Mouse (Mus musculus): ENCODE measurements at regions not wholly inside any gene's neighbourhood (a gene's known extent, or its start where the extent isn't known, plus 50 kb on each side); places are given as distances from the start of the nearest gene placed in this dataset.

DNA sequence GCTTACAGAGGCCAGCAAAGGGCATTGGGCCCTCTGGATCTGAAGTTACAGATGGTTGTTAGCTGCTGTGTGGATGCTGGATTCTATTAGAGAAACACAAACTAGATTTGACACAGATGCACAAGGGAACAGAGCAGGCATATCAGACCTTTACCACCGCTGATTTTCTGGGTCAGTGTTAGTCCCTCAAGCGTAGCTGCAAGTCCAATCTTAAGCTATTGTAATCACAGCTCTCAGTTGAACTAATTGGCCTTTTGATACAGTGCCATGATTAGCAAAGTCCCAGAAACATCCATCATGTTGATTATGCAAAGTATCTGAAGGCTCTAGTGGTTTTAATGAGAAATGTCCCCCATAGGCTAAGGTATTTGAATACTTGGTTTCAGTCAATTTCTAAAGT lies 54.2 kb upstream of the Plppr5 start:
- Histone ChIP-seq H3K36me3 (no peaks in the 10 kb centered on the region), H3K27me3 (no peaks in the 10 kb centered on the region), H3K4me3 (no peak overlapping the region), H3K9ac (no peak overlapping the region), H3K4me2 (no peak overlapping the region), H3K27ac (no peak overlapping the region), H3K4me1 (replicated peaks) (no peaks in the 10 kb centered on the region), H3K9me3 (replicated peaks) (no peaks in the 10 kb centered on the region)
- ATAC-seq (replicated peaks; ENCODE audit: insufficient number of reproducible peaks, insufficient read depth, low FRiP score, low read depth): no peak
- 68% methylated on average over 2 of the region's 2 CpGs for WGBS

DNA sequence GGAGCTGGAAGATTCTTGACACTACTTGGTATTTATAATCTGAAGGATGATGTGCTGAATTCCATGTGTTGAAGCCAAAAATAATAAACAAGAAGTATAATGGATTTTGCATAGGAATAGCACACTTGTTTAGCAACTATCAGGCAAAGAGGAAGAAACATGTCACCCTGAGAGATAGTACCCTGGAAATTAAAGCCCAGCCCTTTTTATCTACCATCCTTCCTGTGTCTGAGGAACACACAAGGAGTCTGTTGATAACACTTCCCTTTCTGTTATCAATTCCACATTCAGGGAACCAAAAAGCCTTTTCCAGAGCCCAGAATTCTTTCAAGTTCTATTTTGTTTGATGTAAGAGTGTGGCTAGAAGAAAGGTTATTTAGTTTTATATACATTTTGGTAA lies 66.5 kb upstream of the Plppr5 start:
- Histone ChIP-seq H3K4me1 (replicated peaks) (no peaks in the 10 kb centered on the region), H3K9ac (no peak overlapping the region), H3K27me3 (no peaks in the 10 kb centered on the region), H3K27ac (no peak overlapping the region), H3K4me3 (no peak overlapping the region), H3K36me3 (no peaks in the 10 kb centered on the region), H3K9me3 (replicated peaks) (no peaks in the 10 kb centered on the region), H3K4me2 (no peak overlapping the region)
- ATAC-seq (replicated peaks; ENCODE audit: insufficient number of reproducible peaks, insufficient read depth, low FRiP score, low read depth): peak; percentile 39

DNA sequence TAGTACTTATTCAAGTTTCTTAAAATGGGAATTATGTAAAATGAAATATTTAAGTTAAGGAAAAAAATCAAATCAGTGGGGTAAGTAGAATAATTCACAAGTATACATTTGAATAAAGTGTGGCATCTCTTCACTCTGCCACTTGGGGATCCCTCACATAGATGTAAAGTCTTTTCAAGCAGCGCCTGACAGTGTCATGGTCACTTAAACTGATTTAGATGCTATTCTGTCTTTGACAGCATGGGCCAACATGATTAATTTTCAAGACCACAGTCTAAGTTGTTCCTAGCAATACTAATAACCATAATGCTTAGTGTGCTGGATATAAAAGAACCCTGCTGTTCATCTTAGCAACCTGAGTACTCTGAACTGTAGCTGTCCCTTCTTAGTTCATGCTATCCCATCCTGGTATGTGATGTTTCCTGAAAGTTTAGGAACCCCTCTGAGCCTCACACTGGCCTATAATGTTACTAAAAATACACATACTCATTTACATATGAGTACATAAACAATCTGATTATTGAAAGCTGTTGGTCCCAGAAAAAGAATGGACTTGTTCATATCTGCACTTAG lies 68.4 kb upstream of the Plppr5 start:
- no peak overlapping the region for H3K4me3 ChIP-seq
- no peaks in the 10 kb centered on the region for H3K9me3 ChIP-seq (replicated peaks)
- H3K36me3 ChIP-seq: no peaks in the 10 kb centered on the region
- H3K27me3 ChIP-seq: no peaks in the 10 kb centered on the region
- WGBS: 81% methylated on average over 1 of the region's 1 CpGs
- no peak overlapping the region for H3K9ac ChIP-seq
- H3K4me2 ChIP-seq: no peak overlapping the region
- no peaks in the 10 kb centered on the region for H3K4me1 ChIP-seq (replicated peaks)
- ATAC-seq (replicated peaks; ENCODE audit: insufficient number of reproducible peaks, insufficient read depth, low FRiP score, low read depth): no peak
- no peak overlapping the region for H3K27ac ChIP-seq

DNA sequence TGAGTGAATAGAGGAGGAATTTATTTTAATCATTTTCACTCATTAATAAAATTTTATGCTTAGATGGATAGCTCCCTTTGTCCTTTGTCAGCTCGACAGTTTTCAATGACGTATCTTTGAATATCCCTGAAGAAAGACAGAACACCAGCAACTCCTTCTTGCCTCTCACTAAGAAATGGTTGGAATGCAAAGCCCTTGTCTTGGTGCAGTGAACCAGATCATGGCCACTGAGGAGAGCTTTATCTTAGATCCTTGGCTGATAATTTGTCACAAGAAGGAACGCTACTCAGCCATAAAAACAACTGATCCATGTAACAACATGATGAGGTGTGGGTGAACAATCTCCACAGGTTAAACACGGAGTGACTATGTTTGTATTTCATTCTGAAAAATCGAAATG lies 73.5 kb upstream of the Plppr5 start:
- no peaks in the 10 kb centered on the region for H3K9me3 ChIP-seq (replicated peaks)
- H3K36me3 ChIP-seq: no peaks in the 10 kb centered on the region
- WGBS: 49% methylated on average over 5 of the region's 5 CpGs
- no peak overlapping the region for H3K27ac ChIP-seq
- ATAC-seq (replicated peaks; ENCODE audit: insufficient number of reproducible peaks, insufficient read depth, low FRiP score, low read depth): no peak
- no peaks in the 10 kb centered on the region for H3K4me1 ChIP-seq (replicated peaks)
- H3K9ac ChIP-seq: no peak overlapping the region
- H3K4me3 ChIP-seq: no peak overlapping the region
- no peak overlapping the region for H3K4me2 ChIP-seq
- no peaks in the 10 kb centered on the region for H3K27me3 ChIP-seq

DNA sequence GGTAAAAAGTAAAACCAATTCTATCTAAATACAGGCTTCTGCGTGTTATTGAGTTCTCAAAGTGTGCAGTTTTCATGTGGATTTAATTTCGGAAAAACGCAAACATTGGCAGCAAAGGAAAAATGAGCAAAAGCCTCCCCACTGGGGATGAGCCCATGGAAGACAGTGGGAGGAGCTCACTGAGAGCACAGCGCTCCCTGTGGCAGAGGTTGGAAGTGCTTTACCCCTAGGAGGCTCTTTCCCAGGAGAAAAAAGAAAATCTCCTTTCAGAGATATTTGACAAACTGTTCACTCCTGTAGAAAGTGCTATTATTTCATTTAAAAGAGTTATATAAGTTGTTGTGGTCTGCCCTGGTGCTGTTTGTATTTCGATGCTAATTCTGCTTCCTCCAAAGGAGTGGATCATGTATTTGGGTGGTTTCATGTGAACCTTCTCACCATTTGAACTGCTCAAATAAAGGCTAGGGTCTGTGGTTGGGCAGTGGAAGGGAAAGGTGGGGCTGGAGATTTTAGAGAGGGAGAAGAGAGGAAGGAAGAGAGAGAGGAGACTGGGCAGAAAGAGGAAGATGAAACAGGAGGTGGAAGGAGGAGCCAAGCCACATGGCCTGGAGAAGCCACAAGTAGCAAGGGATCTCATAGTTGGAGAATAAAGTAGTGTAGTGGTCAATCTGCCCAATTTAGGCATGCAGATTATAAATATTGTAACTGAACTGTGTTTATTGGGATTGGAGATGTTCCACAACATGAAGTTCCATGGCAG lies 76.3 kb upstream of the Plppr5 start:
- no peak overlapping the region for H3K9ac ChIP-seq
- no peak for ATAC-seq (replicated peaks; ENCODE audit: insufficient number of reproducible peaks, insufficient read depth, low FRiP score, low read depth)
- H3K4me2 ChIP-seq: no peak overlapping the region
- no peaks in the 10 kb centered on the region for H3K36me3 ChIP-seq
- WGBS: 84% methylated on average over 5 of the region's 5 CpGs
- no peak overlapping the region for H3K4me3 ChIP-seq
- no peaks in the 10 kb centered on the region for H3K4me1 ChIP-seq (replicated peaks)
- H3K9me3 ChIP-seq (replicated peaks): no peaks in the 10 kb centered on the region
- no peaks in the 10 kb centered on the region for H3K27me3 ChIP-seq
- H3K27ac ChIP-seq: no peak overlapping the region

DNA sequence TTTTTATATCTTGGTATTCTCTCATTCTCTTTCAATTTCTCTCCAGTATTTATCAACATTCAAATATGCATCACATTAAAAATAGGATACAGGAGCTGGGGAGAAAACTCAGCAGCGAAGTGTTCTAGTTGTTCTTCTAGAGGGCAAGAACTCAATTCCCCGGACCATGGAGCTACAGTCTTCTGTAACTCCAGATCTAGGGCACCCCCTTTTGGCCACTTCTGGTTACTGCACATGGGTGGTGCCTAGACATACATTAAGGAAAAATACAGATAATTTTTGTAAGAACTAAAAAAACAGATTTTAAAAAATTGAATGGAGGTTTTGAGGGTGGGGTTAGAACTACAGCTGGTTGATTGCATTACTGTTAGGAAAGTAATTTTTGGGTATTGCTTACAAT lies 80.5 kb upstream of the Plppr5 start:
- no peak for ATAC-seq (replicated peaks; ENCODE audit: insufficient number of reproducible peaks, insufficient read depth, low FRiP score, low read depth)
- H3K9me3 ChIP-seq (replicated peaks): no peaks in the 10 kb centered on the region
- H3K4me3 ChIP-seq: no peak overlapping the region
- WGBS: 66% methylated on average over 2 of the region's 2 CpGs
- no peaks in the 10 kb centered on the region for H3K36me3 ChIP-seq
- no peaks in the 10 kb centered on the region for H3K27me3 ChIP-seq
- no peaks in the 10 kb centered on the region for H3K4me1 ChIP-seq (replicated peaks)
- H3K27ac ChIP-seq: no peak overlapping the region
- no peak overlapping the region for H3K4me2 ChIP-seq
- no peak overlapping the region for H3K9ac ChIP-seq

DNA sequence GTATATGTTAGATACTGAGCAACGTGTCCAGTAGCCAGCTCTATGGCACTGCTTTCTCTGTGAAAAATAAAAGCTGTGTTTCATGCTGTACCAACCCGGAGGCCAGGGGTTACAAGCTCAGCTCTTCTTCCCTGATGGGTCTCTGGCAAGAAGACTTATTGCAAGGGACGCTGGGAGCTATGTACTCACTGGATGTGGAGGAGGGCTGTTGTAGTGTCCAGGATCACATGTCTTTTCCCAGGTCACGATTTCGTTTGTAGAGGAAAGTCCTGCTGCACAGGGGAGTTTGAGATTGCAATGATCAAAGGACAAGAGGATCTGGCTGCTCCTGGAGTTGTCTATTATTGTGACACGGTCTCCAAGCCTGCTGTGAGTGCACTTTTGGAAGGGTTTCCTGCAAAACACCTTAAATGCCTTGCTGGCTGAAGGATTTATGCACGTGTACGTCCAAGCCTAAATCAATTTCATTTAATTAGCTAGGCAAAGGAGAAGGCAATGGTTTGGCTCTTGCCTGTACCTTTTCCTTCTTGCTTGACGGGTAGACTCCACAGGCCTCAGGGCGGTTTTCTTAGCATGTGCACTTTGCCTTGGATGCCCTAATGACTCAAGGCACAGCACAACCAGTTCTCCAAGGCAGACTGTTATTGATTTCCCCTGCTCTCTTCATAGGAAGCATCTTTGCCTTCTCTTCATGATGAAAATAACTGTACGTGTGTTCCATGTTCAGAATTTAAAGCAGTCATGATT lies 87.2 kb upstream of the Plppr5 start:
- 74% methylated on average over 11 of the region's 11 CpGs for WGBS
- H3K9me3 ChIP-seq (replicated peaks): no peaks in the 10 kb centered on the region
- no peak overlapping the region for H3K9ac ChIP-seq
- H3K27me3 ChIP-seq: no peaks in the 10 kb centered on the region
- H3K27ac ChIP-seq: no peak overlapping the region
- no peaks in the 10 kb centered on the region for H3K36me3 ChIP-seq
- no peaks in the 10 kb centered on the region for H3K4me1 ChIP-seq (replicated peaks)
- no peak for ATAC-seq (replicated peaks; ENCODE audit: insufficient number of reproducible peaks, insufficient read depth, low FRiP score, low read depth)
- no peak overlapping the region for H3K4me2 ChIP-seq
- no peak overlapping the region for H3K4me3 ChIP-seq

DNA sequence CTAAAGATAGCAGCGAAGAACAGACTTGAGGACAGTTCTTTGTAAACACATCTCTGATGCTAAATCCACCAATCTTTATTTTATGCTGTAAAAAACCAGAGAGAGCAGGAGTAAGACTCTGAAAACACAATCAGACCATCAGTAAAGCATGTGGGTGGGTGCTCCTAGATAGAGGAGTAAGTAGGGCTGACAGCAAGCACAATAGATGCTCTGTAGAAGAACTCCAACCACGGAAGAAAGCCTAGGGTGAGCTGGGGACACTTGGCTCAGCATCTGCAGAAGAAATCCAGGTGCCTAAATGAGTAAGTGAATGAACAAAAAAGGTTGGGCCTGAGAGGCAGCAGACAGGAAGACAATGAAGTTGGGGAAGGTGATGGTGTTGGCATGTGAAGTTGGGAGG lies 88.3 kb upstream of the Plppr5 start:
- no peaks in the 10 kb centered on the region for H3K36me3 ChIP-seq
- no peak overlapping the region for H3K9ac ChIP-seq
- H3K27me3 ChIP-seq: no peaks in the 10 kb centered on the region
- H3K4me2 ChIP-seq: no peak overlapping the region
- no peaks in the 10 kb centered on the region for H3K9me3 ChIP-seq (replicated peaks)
- ATAC-seq (replicated peaks; ENCODE audit: insufficient number of reproducible peaks, insufficient read depth, low FRiP score, low read depth): no peak
- no peaks in the 10 kb centered on the region for H3K4me1 ChIP-seq (replicated peaks)
- no peak overlapping the region for H3K4me3 ChIP-seq
- WGBS: 65% methylated on average over 2 of the region's 2 CpGs
- H3K27ac ChIP-seq: no peak overlapping the region

DNA sequence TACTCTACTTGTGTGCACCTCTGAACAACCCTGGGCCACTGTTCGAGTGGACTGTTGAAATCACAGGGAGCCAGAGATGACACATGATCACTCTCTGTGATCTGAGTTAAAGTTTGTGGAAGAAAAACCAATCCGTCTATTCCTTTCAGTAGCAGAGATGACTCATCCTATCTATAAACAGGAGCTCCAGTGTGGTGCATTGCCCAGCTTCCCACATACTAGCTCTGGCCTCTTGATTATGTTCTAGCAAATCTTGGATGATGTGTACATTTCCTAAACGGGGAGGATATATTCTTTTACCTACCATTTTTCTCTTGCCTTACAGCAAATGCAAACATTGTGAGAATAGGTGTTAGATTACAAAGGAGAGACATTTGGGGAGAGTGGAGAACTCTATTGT lies 94.5 kb upstream of the Plppr5 start:
- no peaks in the 10 kb centered on the region for H3K4me1 ChIP-seq (replicated peaks)
- WGBS: 51% methylated on average over 3 of the region's 3 CpGs
- ATAC-seq (replicated peaks; ENCODE audit: insufficient number of reproducible peaks, insufficient read depth, low FRiP score, low read depth): no peak

DNA sequence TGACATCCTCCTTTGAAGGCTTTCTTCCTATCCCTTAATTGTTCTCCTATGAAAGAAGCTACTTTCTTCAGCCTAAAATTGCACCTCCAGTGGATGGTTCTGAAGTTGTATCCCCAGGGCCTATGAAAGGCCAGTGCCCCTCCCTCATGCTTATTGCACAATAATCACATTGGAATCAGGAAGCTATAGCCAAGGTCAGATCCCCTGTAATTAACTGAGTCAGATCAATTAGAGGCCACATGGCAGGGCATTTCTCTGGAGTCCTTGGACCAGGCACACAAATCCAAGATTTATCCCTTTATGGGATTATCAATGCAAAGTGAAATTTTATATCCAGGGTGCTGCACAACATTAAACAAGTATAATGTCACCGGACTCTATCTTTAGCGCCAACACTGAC lies 98.8 kb upstream of the Plppr4 start:
- Histone ChIP-seq H3K36me3 (no peaks in the 10 kb centered on the region), H3K4me1 (replicated peaks) (no peaks in the 10 kb centered on the region), H3K4me2 (no peak overlapping the region), H3K9ac (no peak overlapping the region), H3K4me3 (no peak overlapping the region), H3K9me3 (replicated peaks) (no peaks in the 10 kb centered on the region), H3K27me3 (no peaks in the 10 kb centered on the region), H3K27ac (no peak overlapping the region)
- no peak for ATAC-seq (replicated peaks; ENCODE audit: insufficient number of reproducible peaks, insufficient read depth, low FRiP score, low read depth)
- 94% methylated on average over 2 of the region's 2 CpGs for WGBS

More for the DNA sequence above, 94.5 kb upstream of the Plppr5 start:
- Histone ChIP-seq H3K4me3 (no peak overlapping the region), H3K36me3 (no peaks in the 10 kb centered on the region), H3K9ac (no peak overlapping the region), H3K27me3 (no peaks in the 10 kb centered on the region), H3K27ac (no peak overlapping the region), H3K9me3 (replicated peaks) (no peaks in the 10 kb centered on the region), H3K4me2 (no peak overlapping the region)

DNA sequence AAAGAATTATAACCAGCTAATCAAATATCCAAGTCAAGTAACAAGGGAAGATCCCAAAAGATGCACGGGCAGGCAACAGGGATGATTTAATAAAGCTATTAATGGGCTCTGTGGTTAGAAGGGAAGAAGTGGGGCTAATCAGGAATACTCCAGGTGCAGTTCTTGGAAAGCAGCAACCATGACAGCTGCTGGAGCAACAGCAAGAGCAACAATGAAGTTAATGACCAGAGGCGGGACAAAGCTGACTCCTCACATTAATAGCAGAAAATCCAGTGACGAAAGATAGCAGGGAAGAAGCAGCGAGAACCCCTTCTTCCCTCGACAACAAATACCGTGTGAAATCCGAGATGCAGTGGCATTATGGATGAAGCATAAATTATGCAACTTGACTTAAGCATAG lies 89.9 kb upstream of the Plppr4 start:
- Histone ChIP-seq H3K9me3 (replicated peaks) (no peaks in the 10 kb centered on the region), H3K4me2 (no peak overlapping the region), H3K36me3 (no peaks in the 10 kb centered on the region), H3K9ac (no peak overlapping the region), H3K27me3 (no peaks in the 10 kb centered on the region), H3K4me1 (replicated peaks) (no peaks in the 10 kb centered on the region), H3K27ac (no peak overlapping the region), H3K4me3 (no peak overlapping the region)
- WGBS: 87% methylated on average over 7 of the region's 7 CpGs
- no peak for ATAC-seq (replicated peaks; ENCODE audit: insufficient number of reproducible peaks, insufficient read depth, low FRiP score, low read depth)

DNA sequence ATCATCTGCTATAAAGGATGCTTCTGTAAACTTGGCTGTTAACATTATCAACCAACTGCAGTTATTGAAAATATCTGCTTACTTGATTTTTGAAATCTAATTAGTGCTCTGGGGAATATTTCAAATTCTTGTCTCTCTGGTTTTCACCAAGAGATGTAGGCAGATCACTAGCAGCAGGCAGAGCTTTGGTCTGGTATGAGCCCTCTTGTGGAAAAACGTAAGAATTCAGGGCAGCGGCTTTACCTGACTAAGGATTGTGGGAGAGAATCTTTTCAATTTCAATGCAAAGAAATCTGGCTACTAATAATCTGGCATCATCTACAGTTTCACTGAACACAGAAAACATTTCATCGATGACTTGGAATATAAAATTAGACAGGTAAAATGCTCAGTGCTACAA lies 81.2 kb upstream of the Plppr4 start:
- no peaks in the 10 kb centered on the region for H3K36me3 ChIP-seq
- no peak for ATAC-seq (replicated peaks; ENCODE audit: insufficient number of reproducible peaks, insufficient read depth, low FRiP score, low read depth)
- H3K4me3 ChIP-seq: no peak overlapping the region
- WGBS: 60% methylated on average over 3 of the region's 3 CpGs
- no peaks in the 10 kb centered on the region for H3K9me3 ChIP-seq (replicated peaks)
- H3K9ac ChIP-seq: no peak overlapping the region
- no peaks in the 10 kb centered on the region for H3K27me3 ChIP-seq
- H3K4me1 ChIP-seq (replicated peaks): no peaks in the 10 kb centered on the region; the same call in 1 of the 2 replicates
- no peak overlapping the region for H3K4me2 ChIP-seq
- no peak overlapping the region for H3K27ac ChIP-seq
